Mouse (Mus musculus): ENCODE results near the gene Mras.

Mras gene

DNA sequence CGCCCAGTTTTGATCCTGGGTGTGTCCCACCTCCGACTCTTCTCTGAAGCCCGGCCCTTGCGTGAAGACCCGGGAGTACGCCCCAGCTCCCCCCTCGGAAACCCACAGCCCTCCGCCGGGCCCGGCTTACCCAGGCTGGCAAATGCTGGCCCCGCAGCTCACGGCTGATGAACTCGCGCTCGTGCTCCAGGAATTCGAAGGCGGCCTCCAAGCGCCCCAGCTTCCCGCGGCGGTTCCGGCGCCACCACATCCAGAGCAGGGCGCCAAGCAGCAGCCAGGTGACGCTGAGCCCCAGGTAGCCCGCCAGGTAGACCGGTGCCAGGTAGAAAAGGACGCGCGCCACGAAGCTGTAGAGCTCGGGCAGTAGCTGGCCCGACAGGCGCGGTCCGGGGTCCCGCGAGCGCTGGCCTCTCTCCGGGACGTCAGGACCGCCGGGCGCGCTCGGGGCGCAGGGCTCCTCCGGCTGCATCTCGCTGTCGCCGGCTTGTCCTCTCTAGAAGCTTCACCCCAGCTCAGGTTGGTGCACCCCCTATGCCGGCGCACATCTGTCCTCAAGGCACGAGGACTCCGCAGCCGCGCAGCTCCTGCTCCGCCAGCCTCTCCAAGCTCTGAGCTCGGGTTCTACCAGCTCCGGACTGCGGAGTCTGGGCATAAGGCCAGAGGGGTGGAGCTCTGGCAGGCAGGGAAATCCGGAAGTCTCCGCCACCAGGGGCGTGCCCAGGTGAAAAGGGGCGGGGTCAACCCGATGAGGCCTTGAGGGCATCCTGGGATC lies 79.1 kb downstream of the Mras start, which contains the start of gene Esyt3:
TSS of gene Esyt3 (minus strand) at position 637 of the 772 bp plus-strand sequence.
- DNase-seq (ENCODE audit: low read depth, low spot score) = no peak

GRCm38 (mm10) chr9:99357561-99357920 lies 79.6 kb downstream of the Mras start:
- DNase-seq (ENCODE audit: low read depth, low spot score) = no peak

GRCm38 (mm10) chr9:99355971-99356370 lies 81.2 kb downstream of the Mras start:
- DNase-seq (ENCODE audit: low read depth, low spot score) = no peak

- no peak for DNase-seq (ENCODE audit: low read depth, low spot score)
Measured at GRCm38 (mm10) chr9:99354796-99355195, 82.4 kb downstream of the Mras start.

DNA sequence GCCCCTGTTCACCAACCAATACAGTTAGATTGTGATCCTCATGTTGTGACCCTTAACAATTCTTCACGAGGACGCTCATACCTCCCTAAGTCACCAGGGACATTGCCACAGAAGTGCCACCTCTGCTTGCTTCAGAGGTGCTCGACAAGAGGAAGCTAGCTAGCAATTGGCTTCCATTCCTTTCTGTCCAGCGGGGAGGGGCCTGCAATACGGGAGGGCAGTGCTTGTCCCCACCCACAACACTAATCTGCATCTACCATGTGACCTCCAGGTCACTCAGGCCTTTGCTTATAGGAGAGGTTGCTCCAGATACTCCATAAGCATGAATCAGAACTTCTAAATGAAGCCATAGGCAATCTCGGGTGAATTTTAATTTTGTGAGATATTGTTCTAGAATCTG lies 83.8 kb downstream of the Mras start:
- no peak for DNase-seq (ENCODE audit: low read depth, low spot score)

DNA sequence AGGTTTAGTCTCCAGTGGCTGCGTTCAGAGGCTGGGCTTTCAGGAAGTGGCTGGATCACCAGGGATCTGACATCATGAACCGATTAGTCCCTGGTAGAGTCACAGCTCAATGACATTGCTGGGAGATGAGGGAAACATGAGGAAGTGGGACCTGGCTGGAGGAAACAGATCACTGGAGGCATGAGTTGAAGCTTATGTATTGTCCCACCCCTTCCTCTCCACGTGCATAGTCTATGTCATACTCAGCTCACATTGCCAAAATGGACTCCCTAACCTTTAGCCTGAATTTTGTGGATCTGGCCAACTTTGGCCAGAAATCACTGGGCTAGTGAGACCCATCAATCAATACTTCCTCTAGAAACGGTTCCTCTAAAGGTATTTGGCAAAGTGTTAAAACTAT lies 84.2 kb downstream of the Mras start:
- DNase-seq (ENCODE audit: low read depth, low spot score) = no peak

- peak; percentile 80 for DNase-seq (ENCODE audit: low read depth, low spot score)
Measured at GRCm38 (mm10) chr9:99345351-99345792, 91.8 kb downstream of the Mras start.

GRCm38 (mm10) chr9:99341600-99341999 lies 95.6 kb downstream of the Mras start:
- no peak for DNase-seq (ENCODE audit: low read depth, low spot score)

GRCm38 (mm10) chr9:99340126-99340525 lies 97.1 kb downstream of the Mras start:
- no peak for DNase-seq (ENCODE audit: low read depth, low spot score)

DNA sequence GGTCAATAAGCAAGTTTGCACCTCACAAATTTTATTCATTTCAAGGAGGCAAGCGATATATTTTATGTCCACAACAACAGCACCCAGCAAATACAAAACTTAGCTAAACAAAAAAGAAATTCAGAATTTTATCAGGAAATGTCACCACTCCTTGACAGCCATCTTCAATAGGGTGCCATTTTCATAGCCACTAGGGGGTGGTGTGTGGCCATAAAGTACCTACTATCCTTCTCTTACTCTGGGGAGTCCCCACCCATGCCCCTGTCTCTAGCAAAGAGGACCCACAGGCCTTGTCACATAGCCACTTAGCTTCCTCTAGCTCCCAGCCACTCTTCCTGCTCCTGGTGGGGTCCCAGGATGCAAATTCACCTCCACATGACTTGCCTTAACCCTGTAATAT lies 98.0 kb downstream of the Mras start:
- no peak for DNase-seq (ENCODE audit: low read depth, low spot score)

GRCm38 (mm10) chr9:99338293-99338692 lies 98.9 kb downstream of the Mras start:
- no peak for DNase-seq (ENCODE audit: low read depth, low spot score)

DNA sequence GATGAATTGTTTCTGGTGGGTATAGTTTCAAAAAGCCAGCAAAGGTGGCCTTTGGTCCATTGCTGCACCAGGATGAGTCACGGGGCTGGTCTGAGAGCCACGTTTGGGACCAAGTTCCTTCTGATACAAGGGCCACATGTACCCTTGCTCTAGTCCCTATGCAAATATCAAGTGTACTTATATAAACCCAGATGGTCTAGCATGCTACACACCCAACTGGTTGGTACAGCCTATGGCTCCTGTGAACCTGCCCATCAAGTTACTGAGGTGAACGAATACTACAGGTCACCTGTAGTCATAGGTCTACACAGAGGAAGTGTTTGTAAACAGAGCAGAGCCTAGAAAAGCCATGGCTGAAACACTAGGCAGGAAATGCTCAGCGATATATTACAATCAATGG lies 100.6 kb downstream of the Mras start:
- DNase-seq (ENCODE audit: low read depth, low spot score) = no peak

All from telencephalon, adult 2 months (tissue).